Mouse (Mus musculus) heart, postnatal 36 days (tissue): ENCODE results near the gene Myo6. TPM values are rescaled to one million over a fixed set of nuclear protein-coding genes. Genes with fewer than 3 reads are reported as not detected.

Source experiments
- DNase-seq, 2 experiments: peaks; one replicate each; pipeline ENCODE4 v3.0.0; 2021 to 2022
- intact Hi-C: fragments of 180-260 bp; cut with DNase I; formaldehyde crosslinking; loops from one replicate; pipeline ENCODE4 v1.15.1; 2025
- total RNA-seq, 2 experiments: library from RNA; stranded (reverse); gene quantifications; 2 replicates each; pipeline ENCODE4 v1.2.3; 2021

Myo6 gene
- total RNA-seq, 2 experiments from 2014 or later, result 12.3 to 14.2 TPM

GRCm38 (mm10) chr9:80341756-80342155 is 176.9 kb downstream of the Myo6 start:
- DNase-seq, result no peak
- intact Hi-C loops, result no loop called here

- no peak for DNase-seq
- intact Hi-C loops, result no loop called here
Observed at GRCm38 (mm10) chr9:80342520-80342919, 177.7 kb downstream of the Myo6 start.

- intact Hi-C loops, result no loop called here
- no peak for DNase-seq
Observed at GRCm38 (mm10) chr9:80344451-80345000, 179.7 kb downstream of the Myo6 start.

- intact Hi-C loops, result no loop called here
- no peak for DNase-seq
Observed at GRCm38 (mm10) chr9:80351295-80351677, 186.5 kb downstream of the Myo6 start.

- intact Hi-C loops, result no loop called here
- no peak for DNase-seq
Observed at GRCm38 (mm10) chr9:80351678-80352331, 187.0 kb downstream of the Myo6 start.

GRCm38 (mm10) chr9:80360063-80360462 is 195.2 kb downstream of the Myo6 start:
- DNase-seq, result no peak
- intact Hi-C loops, result no loop called here

Other genes starting within 250 kb of the Myo6 start
- gene Filip1, start 152.2 kb upstream of the Myo6 start, total RNA-seq, result 100 to 1,000 TPM; 121 to 141 TPM
- gene Senp6, start 98.1 kb upstream of the Myo6 start, total RNA-seq, result 10 to 100 TPM; 66.0 to 69.9 TPM